Mouse (Mus musculus) right cerebral cortex, postnatal 4 days (tissue): ENCODE results near the gene Ino80d.

ENCODE experiments used
- DNase-seq: peaks from one replicate; pipeline ENCODE4 v3.0.0-alpha.2; 2022

The Ino80d gene

DNA sequence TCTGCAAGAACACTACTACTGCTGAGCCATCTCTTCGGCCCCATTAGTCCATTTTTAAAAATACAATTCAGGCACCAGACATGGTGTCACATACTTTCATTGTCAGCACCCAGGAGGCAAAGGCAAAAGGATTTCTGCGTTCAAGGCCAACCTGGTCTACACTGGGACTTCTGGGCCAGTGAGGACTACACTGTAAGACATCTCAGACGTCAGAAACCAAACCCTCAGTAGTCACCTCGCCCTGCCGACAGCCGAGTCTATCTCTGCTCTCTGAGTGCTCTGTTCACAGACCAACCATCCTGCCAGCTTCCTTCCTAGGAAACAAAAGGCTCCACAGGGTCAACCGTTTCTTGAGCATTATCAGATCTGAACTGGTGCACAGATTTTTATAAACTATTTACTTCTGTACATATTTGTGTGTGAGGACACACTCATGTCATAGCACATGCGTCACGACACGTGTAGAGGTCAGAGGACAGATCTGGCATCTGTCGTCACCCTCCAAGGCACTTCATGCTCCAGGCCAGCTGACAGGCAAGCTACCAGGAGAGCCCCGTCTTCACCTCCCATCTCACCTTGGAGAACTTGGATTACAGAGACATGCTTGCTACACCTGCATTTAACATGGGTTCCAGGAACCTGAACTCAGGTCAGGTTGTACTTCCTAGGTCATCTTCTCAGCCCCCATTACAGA, 11.6 kb downstream of the Ino80d start:
- no peak for DNase-seq

DNA sequence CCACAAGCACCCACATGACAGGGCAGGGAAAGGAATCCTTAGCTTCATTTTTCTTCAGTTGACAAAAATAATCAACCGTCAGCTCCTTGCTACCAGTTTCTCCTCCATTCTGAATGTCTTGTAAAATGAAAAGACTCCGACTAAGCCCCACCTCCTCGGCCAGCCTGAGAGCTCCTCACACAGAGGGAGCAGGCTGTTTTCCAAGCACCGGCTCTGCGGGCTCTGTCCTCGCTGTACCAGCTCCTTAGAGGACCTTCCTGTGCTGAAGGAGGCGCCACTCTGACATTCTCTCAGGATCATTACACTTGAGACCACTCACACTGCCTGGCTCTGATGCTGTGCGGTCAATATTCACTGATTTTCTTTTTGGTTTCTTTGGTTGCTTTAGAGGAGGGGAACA, 14.3 kb downstream of the Ino80d start:
- DNase-seq, result no peak

DNA sequence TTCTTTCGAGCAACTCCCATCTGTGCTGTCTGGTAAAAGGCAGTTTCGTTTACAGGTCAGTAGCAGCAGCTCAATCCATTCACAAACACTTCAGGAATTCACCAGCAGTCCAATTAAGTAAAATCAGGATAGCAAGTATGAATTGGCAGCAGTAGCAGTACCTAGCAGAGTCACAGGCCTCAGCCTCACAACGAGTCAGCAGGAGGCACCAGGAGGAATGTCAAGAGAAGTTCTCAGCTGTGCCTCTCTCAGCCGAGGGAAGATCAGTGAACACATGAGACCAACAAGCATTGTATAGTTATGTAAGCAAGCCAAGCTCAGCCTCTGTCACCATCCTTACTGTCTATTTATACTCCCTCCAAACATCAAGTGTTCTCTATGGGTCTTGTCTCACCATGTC, 15.6 kb downstream of the Ino80d start:
- DNase-seq, result no peak

DNA sequence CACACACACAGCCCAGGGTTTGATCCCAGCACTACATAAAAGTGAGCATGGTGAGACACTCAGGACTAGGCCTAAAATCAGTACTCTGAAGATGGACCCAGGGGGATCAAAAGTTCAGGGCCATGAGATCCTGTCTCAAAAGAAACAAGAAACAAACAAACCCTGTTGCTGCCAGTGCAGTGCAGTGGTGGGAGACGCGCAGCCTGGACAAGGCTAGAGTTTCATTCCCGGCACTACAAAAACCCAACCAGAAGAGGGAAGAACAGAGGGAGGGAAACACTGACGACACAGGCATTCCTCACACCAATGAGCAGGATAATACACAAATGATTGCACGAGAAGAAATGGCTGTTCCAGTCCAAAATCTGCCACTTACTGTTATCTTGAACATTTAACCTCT, 18.4 kb downstream of the Ino80d start:
- DNase-seq, result no peak

DNA sequence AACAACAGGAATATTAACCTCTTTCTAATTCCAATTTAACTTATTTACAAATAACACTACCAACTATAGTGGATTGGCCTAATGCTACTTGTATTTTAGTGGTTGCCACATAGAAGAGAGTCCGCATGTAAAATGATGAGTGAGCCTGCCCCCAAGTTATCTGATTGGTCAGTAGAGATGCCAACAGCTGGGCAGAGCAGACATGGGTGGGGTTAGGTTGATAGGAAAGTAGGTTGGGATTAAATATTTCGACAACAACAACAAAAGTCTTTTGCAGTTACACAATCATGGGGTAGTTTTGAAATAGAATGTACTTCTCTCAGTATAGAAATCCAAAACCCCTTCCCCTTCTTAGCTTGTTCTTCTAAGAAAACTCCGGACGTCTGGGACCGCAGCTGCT, 24.7 kb downstream of the Ino80d start:
- no peak for DNase-seq

DNA sequence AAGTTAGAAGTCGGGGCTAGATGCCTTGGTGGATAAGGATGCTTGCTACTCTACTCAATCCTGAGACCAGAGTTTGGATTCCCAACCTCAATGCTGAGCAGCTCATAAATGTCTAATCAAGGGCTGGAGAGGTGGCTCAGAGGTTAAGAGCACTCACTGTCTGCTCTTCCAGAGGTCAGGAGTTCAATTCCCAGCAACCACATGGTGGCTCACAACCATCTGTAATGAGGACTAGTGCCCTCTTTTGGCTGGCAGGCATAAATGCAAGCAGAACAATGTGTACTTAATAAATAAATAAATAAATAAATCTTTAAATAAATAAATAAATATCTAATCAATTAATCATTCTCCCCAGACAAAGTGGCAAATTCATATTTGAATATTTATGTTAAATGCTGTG, 25.9 kb downstream of the Ino80d start:
- no peak for DNase-seq

DNA sequence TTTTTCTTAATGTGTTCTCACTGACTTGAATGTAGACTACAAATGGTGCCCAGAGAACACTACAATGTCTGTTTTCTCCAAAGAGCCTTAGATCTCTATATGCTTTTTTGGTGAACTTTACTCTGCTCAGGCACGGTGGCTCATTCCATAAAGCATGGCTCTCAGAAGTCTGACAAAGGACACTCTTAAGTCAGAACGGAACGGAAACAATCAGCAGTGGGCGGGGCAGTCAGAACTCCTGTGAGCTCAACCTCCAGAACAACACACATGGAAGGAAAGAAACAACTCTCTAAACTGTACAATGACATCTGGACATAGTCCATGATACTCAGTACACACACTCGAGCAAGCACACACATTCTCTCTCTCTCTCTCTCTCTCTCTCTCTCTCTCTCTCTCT, 34.2 kb downstream of the Ino80d start:
- DNase-seq, result no peak

DNA sequence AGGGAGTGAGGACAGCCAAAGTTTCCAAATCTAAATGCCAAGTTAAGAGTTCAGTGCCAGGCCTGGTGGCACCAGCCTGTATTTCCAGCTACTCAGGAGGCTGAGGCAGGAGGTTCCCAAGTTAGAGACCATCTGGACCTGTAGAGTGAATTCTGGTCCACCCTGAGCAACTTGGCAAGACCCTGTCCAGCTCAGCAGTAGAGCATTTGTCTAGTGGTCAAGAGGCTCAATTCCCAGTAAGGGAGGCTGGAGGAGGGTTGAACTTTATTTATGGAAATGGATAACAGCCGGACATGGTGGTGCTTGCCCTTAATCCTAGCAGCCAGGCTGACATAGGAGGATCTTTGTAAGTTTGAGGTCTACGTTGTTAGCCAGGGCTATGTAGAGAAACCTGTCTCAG, 38.1 kb downstream of the Ino80d start:
- no peak for DNase-seq

DNA sequence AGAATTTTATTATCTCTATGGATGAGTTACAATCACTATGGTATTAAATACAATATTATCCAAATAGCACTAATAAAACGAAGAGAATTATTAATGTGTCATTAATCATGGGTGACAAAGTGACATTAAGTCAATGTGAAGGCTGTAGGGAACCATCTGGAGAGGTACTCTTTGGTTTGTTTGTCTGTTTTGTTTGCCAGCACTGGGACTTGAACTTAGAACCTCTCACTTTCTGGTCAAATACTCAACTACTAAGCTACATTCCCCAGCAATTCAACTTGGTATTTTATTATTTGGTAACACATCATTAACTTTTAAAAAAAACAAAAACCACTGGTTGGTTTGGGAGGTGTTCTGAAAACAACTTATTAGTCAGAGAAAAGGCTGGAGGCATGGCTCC, 43.1 kb downstream of the Ino80d start:
- no peak for DNase-seq

DNA sequence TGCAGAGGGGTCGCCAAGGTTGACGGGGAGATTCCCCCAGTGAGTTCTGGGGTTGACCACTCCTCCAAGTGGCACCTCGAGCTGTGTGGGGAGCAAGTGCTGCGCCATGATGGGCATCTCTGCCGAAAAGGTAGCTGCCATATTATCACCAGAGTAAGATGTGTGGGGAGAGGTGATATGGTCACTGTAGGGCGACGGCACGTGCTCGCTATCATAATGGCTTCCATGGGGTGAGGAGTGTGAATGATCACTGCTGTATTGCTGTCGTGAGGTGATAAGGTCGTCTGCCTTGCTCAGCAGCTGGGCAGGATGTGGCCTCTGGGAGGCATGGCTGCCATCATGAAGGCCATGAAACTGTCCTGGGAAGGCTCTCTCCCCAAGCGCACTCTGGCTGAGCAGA, 56.1 kb downstream of the Ino80d start:
- no peak for DNase-seq

DNA sequence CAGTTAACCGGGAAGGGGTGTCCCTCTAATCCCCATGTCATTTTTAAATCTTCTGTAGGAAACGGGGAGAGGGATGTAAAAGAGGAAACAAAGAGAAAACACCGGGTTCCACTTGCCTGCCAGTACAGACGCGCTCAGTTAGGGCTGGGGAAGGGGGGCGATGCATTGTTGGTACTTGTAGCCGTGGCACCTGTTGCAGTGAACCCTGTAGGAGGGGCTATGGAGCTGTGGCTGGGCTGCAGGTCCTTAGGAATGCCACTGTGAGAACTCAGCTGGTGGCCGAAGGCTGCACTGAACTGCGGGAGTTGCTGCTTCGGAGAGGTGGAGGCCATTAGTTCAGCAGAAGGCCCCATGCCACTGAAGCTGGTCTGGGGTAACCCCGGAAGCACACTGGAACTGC, 56.6 kb downstream of the Ino80d start:
- DNase-seq, result no peak

DNA sequence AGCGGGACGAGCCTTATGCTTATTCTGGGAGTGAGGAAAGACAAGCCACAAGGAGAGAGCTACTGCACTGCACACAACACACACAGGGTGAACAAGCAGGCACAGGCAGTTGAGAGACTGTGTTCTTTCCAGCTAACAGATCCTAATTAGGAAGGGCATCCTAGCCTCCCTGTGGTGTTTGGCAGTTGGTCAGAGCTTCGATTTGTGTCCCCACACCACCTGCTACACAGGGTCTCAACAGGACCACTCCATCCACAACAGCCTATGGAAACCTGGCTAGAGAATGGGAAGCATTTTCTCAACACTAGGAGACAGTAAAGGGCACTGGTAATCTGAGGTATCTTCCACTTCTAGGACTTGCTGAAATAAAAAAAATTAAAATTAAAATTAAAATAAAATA, 57.1 kb downstream of the Ino80d start:
- DNase-seq, result no peak

DNA sequence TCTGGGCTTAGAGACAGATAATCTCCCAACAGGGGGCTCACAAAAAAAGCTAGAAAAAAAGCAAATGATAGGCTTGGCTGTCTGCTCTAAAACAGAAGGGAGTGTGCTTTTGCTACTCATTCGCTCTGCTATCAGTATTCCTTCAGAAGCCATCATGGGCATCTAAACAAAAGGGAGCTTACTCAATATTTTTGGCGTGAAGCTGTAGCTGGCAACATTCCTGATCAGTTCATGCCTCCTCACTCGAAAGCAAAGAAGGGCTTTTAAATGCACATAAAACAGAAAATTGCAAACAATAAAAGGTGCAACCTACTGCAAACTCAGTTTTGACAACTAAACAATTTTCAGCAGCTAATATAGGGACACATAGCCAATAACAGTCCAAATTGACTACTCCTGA, 59.1 kb downstream of the Ino80d start:
- DNase-seq, result no peak

DNA sequence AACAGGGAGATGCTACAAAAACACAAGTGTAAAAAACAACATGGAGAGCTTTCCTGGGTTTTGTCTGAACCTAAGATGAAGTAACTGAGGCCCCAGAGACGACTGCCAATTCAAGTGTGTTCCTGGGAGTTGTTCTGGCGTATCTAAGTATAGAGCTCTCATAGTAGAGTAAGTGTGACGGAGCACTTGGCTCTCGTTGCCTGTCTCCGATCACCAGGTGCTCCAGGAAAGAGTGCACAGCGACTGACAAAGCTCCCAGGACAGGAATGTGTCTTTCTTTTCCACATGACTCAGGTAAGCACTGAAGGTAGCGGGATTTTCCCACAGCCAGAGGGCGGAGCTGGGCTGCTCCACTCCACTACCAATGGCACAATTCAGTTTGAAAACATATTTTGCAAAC, 63.6 kb downstream of the Ino80d start:
- no peak for DNase-seq

DNA sequence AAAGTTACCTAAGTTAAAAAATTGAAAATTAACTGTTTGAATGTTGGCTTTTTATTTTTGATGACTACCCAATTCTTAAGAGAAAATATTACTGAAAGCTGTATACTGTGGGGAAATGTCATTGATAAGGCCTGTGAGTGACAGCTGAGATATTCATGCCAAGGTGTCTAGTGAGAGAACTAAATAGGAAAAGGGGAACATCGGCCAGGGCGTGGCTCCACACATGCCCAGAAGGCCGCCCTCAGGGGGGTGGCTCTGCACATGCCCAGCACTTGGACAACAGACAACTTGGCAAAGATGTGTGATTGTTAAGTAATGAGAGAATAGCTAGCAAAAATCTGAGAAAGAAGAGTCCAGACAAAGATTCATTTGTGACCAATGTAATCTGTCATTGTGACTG, 64.5 kb downstream of the Ino80d start:
- DNase-seq, result no peak

DNA sequence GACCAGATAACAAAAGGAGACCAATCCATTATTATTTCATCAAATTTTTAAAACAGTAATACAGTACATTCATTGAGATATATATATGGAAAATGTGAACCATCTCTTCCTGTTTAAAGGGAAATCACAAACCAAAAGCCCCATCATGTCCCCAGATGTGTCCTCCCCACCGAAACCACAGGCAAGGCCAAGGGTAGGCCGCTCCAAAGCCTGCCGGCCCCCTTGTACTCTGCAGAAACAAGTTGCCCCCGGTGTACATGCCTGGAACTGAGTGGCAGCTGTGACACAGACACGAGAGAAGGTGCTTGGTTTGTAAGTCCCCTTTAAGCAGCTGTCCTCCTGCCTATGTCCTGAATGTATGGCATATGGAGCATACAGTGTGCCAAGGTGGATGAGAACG, 66.5 kb downstream of the Ino80d start:
- no peak for DNase-seq

DNA sequence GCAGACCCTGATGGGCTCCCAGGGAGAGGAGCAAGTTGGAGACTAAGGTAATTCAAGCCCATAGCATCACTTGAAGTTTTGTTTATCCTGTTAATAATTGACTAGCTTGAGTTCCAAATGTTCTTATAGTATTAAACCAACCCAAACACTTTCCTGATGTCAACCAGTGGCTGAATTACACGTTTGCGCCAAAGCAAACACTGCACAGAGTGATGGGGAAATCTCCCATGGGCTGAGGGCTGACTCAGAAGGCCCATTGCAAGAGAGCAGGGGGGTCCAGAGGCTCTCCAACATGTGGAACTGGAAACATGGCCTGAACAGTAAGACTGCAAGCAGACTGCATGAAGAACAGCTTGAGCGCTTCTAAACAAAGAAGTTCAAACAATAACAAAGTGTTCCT, 81.5 kb downstream of the Ino80d start:
- no peak for DNase-seq

DNA sequence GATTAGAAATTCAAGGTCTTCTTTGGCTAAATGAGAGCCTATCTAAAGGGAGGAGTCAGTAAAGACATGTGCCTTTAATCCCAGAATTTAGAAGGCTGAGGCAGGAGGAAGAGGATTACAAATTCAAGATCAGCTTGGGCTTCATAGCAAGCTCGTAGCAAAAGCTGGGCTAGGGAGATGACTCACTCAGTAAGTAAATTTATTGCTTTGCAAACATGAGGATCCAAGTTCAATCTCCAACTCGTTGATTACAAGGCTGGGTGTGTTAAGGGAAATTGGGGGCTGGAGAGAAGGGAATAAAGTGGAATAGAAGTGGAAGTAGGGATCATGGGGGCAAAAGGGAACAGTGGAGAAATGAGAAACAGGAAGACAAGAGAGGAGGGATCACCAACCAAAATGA, 94.6 kb downstream of the Ino80d start:
- DNase-seq, result no peak

DNA sequence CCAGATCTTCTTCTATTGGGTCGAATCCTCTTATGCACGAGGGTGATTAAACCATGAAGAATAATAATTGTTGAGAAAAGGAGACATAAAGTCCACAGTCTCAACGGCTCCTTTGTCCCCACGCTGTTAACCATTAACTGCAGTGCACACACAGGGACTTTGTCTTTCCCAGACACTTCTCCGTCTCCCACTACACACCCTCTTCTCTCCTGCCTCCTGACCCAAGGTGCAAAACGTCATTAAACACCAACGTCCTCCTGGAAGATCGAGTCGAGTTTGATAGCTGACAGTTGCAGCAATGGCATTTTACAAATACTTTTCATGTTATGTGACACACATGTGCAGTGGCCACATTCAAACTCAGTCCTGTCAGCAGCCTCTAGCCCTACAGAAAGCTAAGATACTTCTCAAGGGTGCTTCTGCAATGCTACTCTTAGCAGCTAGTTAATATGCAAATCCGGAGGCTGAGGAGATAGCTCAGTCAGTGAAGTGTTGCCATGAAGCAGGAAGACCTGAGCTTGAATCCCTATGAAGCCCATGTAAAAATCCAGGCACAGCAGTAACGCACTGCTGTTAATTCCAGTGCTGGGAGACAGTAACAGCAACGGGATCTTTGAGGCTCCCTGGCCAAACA, 109.3 kb downstream of the Ino80d start:
- DNase-seq, result no peak

DNA sequence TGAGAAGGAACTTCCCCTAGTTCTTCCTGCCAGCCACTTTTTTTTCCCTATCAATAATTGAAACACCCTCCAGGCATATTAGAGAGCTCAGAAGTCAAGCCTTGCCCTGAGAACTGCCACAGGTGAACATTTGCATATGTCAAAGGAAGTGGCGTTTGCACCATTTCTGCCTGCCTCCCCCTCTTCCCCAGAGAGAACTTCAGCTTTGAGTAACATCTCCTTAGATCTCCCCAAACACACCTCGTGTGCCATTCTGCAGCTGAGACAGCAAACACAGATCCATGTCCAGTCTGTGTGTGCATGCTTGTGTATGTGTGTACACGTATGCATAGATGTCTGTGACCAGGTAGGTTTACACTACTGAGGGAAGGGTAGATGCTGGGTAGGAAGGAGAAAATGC, 112.6 kb downstream of the Ino80d start:
- no peak for DNase-seq

DNA sequence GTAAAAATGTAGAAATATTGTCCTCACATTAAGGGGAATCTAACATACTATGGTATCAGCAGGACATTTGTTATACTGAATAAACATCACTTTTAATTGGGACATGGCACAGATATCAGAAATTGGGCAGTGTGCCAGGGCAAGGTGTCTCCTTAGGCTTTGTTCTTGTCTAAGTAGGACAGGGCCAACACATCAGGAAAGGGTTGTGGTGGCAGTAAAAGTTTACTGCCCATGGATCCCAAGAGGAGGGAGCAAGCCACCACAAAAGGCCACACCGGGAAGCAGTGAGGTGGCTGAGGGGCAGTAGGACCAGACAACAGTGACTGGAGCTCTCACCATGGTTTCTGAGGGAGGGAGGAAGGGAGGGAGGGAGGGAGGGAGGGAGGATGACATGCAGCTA, 121.1 kb downstream of the Ino80d start:
- no peak for DNase-seq

DNA sequence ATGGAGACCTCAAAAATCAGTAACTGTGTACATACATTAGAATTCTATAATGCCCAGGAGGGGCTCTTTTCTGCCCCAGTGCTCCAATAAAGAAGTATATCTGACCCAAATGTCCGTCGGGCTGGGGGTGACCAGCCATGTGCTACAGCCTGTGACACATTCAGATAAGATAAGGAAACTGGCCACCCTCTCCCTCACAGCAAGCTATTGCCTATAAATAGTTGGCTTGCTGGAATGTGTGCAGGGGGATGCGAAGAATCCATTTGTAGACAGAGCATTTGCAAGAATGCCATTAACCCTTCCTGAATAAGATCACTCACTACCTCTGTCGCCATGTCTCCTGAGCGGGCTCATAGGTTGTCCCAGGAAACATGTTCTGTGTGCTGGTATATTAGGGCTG, 121.8 kb downstream of the Ino80d start:
- no peak for DNase-seq

DNA sequence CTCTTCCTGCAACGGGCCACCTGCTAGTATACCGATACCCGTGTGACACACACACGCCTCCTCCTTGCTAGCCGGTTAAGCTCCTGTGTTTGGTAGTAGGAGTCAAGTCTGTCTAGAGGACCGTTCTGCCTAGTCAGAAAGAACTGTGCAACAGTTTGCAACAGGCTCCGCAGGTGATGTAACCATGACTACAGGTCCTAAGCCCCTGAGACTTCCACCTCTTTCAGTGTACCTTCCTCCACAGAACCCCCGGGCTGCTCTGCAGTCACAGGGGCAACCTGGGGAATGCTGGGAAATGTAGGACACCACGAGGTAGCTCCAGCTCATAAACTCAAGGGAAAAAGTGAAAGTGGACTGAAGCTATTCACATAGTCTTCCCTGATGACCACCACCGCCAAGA, 123.4 kb downstream of the Ino80d start:
- DNase-seq, result no peak

DNA sequence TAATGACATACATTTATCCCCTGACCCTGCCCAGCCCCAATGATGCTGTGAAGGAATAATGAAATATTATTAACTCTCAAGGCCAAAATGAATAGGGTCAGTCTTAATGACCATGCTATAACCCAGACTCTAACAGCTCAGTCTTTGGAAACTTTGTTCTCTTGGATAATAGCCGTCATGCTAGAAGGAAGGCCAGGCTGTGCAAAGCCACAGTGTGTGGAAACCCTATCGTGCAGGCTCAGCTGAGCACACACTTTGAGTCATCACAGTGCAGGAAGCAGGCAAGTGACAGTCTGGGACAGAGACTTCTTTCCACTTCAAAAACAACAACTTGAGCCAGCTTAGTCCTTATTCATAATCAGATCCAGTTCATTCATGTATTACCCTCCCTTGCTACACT, 126.9 kb downstream of the Ino80d start:
- DNase-seq, result no peak

DNA sequence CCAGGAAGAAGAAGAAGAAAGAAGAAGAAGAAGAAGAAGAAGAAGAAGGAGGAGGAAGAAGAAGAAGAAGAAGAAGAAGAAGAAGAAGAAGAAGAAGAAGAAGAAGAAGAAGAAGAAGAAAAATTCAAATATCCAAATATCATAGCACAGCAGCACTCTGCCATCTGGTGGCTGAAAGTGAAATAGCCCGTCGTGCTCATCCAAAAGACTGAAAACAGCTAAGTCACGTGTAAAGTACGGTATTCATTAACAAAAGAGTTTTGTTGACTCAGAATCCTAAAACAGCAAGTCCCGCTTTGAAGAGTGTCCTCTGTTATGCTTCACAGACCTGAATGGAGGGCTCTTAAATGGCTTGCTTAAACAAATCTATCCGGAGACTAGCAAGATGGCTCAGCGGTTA, 128.2 kb downstream of the Ino80d start:
- peak; percentile 66 for DNase-seq
